Mouse (Mus musculus) kidney, adult 2 months (tissue): ENCODE measurements around the gene Gcsam.

Experiments used
- CTCF ChIP-seq: fragments of 200-500 bp; conservative IDR thresholded peaks from 2 replicates; pipeline ENCODE4 v1.5.1; 2011; ENCODE audit warnings: low read depth, mild to moderate bottlenecking, control low read depth, low read length, moderate library complexity, mixed read lengths; ENCODE audit not compliant: insufficient read depth, insufficient read length
- POLR2A ChIP-seq: fragments of 200-500 bp; IDR thresholded peaks from one replicate; pipeline ENCODE4 v1.6.1; 2011; ENCODE audit warnings: low read depth, low read length, control low read depth

- TF ChIP-seq CTCF (no peak), POLR2A (no peak)
These were observed 13.1 kb downstream of the Gcsam start for GRCm38 (mm10) chr16:45623230-45623629.
